Mouse (Mus musculus) right cerebral cortex, postnatal 4 days (tissue): ENCODE data around the gene Ifitm1.
"Not testable (repeated sequence)": the region's sequence is repeated elsewhere in the genome, so short reads cannot be mapped to it uniquely, and the experiment has no call there.

Experiments
- DNase-seq: peaks from one replicate; pipeline ENCODE4 v3.0.0-alpha.2; 2022

The Ifitm1 gene

DNA sequence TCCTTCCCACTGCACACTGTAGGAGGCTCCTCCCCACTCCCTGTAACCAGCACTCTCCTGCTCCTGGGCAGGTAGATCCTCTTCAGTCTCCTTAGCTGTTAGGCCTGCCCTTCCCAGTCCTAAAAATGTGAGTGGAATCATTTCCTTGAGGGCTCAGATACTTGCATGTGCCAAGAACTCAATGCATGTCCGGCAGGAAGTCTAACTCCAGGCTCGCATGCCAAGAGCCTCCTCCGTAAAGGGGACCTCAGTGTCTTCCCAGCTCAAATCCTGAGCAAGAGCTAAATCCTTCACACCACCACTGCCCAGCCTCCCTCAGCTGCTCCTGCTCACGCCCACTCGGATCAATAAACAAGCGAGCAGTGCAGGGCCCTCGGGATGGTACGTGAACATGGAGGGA is 16.0 kb upstream of the Ifitm1 start:
- DNase-seq = no peak

DNA sequence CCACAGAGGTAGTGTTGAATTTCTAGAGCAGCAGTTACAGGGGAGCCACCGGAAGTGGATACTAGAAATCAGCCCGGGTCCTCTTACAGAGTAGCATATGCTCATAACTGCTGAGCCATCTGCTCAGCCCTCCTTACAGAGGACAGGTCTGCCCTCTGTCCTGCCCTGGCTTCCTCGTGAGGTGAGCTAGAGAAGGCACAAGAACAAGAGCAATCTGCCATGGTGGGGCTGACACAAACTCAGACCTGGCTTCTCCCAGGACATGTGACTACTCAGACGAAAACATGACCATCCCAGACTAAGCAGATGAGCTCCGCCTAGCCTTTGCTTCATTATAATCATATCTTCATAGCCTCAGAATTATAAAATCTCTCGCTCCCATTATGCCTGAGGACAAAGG is 15.3 kb upstream of the Ifitm1 start:
- no peak for DNase-seq

DNA sequence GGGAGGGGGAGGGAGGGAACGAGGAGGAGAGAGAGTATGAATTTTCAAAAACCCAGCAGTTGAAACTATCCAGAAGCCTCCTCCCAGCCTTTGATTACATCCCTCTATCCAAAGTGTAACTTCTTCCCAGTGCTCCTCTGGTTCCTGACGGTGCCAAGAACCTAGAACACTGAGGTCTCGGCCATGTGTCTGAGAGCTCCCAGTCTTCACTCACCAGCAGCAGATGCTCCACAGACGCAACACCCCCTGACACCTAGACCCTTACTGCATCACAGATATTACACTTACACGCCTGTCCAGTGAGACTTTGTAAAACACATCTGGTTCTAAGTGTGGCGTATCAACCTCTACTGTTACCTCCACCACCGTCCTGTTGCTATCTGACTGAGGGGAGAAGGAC is 14.6 kb upstream of the Ifitm1 start:
- no peak for DNase-seq

DNA sequence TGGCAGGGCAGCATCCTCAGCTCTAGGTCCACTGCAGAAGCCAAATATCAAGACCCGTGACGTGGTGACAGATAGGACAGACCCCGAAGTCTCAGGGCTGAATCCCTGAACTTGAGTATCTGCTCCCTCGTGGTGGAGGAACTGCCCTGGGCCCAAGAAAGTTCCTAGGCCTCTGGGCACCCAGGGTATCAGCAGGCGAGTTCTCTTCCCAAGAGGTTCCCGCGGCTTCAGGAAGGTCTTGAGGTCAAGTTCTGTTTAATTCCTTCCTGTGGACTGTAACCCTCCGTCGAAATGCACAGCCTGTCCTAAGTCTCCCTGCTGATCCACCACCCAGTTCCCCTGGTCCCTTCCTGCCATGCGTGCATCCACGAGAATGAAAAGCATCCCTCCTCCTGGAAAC is 13.9 kb upstream of the Ifitm1 start:
- DNase-seq = no peak

DNA sequence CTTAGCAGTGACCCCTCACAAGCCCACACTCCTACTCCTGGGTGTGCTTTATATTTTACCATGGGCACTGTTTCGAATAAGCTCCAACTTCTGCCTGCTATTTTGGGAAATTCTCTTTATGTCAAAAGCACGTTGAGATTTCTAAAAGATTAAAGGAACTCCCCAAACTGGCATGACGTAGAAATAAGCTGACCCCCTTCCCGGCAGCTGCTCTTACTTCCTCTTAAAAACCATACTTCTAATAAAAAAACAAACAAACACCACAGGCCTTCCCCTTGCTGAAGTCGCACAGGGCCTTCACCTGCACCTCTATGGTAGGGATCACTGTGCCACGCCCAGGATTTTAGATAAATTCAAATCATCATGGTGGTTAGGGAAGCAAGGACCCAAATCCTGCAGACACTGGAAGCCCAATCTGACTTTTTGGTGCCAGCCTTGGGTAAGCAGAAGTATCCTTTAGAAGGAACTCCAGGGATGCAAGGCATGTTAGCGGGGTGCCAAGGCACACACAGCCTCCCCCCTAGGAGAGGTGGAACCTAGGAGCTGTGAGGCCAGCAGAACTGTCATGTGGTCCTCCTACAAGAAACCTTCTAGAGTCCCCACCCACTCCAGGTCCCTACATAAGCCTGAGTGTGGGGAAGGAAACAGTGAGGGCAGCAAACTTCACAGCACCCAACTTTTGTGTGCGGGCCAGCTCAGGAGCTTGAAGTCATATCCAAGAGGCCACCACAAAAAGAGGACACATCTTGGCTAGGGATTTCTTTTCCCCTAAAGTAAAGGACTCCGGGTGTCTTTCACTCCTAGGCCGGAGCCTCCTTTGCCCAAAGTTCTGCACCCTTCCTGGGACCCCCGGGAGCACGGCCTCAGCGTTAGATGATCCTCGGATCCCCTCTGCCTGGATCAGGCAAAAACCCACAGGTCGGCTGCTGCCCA is 13.0 kb upstream of the Ifitm1 start:
- no peak for DNase-seq

DNA sequence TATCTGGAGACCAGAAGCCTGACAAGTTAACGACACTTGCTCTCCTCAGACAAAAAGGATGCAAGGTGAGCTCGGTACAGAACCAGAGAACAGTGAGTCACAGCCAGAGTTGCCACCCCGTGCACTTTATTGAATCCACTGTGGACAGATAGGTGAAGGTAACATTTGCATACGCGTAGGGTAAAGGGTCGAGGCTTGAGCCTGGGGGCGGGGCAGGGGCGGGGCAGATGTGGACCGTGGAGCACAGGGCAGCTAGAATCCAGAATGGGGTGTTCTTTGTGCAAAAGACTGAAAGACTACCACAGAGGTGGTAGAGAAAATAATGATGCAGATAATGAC is 12.3 kb upstream of the Ifitm1 start:
- DNase-seq = no peak

DNA sequence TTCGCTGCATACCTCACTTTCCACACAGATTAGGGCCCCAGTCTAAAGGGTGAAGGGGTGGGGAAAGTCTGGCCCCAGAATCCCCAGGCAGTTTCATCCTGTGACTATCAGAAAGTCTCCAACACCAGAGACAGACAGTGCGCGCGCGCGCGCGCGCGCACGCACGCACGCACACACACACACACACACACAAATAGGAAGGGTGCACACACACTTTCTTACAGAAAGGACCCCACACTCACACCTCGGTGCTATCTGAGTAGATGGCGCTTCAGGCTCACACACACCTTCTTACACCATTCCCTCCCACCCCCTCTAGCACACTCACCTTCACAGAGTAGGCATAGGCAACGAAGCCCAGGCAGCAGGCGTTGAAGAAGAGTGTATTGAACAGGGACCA is 11.7 kb upstream of the Ifitm1 start:
- DNase-seq = no peak

DNA sequence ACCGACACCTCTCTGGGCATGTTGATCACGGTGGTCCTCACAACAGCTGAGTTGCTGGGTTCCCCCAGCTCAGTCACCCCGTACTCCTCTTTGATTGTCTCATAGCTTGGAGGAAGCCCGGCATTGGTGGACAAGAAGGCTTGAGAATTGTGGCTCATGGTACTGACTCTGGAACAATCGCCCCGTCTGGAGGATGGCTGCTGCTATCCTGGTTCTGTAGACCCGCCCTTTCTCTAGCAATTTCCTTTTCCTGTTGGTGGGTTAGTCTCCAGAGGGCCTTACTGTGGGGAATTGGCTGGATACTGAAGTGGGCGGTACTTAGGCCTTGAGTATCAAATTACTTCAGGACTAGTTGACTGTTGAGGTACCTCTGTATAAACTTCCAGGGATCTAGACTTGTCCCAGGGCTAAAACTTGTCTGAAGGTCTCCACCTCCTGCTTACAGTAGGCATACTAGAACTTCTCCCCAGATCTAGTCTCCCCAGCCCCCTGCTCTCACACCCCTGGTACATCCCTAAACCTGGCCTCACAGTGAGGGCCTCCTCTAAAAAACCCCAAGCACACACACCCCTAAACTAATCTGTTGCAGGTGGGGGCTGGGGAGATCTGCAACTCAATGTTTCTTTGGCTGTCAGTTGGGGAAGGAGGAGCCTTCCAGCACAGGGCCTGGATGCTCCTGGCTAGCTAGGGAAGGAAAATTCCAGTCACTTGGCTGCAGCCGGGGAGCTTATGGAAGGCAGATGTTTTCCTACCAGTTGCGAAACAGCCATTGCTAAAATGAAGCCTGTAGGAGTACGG is 11.1 kb upstream of the Ifitm1 start, which contains the start of the genes Gm45717 and Ifitm2:
Gene Gm45717, minus strand, starts transcription at position 180 of the 798 bp plus-strand sequence.
Gene Ifitm2, minus strand, starts transcription at position 230 of the 798 bp plus-strand sequence.
- DNase-seq = no peak

DNA sequence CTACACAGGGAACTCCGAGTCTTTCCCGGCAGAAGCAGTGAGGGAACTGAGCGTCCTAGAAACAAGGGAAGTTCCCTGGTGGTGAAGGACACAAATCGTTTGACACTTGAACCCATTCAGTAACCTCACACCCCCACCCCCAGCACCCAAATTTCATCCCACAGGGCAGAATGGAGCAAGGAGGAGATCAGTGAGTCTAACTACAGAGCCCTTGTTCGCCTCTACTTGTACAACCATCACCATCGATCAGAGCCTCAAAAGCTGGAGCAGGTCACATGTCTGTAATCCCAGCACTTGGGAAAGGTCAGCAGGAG is 10.5 kb upstream of the Ifitm1 start:
- DNase-seq = no peak

DNA sequence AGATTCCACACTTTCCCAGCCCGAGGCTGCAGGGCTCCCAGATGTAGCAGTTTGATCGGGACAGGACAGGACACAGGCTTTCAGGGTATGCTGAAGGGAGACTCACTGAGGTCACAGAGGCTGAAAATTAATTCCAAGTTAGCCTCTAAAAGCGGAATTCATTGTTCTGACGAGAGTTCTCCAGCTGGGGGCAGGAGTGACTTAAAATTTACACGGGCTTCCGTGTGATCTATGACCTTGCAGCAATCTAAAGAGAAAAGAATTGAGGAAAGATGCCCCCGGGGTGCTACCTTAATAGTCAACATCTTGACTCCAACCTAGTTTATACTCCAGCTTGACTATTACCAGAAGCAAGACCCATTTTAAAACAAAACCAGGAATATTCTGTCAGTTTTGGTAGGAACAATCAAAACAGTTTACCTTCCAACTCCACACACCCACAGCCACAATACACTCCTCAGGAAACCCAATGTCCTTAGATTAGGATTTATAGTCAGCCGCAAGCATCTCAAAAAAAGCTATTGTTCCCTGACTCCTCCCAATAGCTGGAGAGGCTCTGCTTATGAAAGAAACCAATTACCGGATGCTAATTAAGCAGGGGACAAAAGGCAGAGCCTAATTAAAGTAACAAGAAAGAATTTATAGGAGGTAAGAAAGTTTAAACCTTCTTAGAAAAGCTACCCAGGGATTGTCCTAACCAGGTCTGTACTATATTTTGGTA is 7.7 kb upstream of the Ifitm1 start:
- DNase-seq = no peak

DNA sequence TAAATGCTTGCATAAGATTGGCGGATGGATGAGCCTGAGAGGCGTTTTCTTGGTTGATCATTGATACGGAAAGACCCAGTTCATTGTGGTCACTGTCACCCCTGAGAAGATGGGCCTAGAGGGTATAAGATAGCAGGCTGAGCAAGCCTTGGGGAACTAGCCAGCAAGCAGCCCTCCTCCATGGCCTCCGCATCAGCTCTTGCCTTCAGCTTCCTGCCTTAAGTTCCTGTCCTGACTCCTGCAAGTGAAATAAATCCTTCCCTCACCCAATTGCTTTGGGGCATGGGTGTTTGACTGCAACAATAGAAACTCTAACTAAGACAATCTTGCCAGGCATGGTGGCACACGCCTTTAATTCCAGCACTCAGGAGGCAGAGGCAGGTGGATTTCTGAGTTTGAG is 7.0 kb upstream of the Ifitm1 start:
- no peak for DNase-seq

DNA sequence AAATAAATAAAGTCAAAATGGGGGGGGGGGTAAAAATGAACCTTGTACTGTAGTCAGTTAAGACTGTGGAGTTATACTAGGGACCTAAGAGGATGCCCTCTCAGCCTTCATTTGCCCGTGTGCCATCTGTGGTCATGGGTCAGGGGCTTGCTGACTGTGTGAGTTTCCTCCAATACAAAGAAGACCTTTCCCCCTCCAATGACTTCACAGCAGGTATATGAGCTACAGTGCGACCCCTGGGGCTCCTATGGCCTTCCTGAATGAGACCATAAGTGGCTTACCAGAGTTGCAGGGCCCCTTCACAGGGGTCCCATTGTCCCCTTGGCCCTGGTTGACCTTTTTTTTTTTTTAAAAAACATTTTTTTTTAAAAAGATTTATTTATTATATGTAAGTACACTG is 5.6 kb upstream of the Ifitm1 start:
- no peak for DNase-seq

DNA sequence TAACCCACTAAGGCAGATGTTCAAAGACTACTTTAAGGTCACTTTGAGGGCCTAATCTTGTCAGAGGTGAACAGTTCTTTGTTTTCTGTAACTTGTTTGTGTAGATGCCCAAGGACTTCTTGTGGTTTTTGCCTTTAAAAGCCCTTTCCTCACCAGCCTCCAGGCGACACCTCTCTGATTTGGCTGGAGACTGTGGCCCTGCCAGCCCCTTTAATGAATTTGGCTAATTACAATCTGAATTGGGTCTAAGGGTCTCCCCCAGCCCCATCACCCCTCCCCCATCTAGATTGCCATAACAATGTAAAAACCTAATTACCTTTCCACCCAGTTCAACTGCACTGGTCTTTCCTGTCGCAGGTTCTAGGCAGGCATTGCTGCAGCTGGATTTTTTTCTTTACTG is 4.3 kb upstream of the Ifitm1 start:
- no peak for DNase-seq

DNA sequence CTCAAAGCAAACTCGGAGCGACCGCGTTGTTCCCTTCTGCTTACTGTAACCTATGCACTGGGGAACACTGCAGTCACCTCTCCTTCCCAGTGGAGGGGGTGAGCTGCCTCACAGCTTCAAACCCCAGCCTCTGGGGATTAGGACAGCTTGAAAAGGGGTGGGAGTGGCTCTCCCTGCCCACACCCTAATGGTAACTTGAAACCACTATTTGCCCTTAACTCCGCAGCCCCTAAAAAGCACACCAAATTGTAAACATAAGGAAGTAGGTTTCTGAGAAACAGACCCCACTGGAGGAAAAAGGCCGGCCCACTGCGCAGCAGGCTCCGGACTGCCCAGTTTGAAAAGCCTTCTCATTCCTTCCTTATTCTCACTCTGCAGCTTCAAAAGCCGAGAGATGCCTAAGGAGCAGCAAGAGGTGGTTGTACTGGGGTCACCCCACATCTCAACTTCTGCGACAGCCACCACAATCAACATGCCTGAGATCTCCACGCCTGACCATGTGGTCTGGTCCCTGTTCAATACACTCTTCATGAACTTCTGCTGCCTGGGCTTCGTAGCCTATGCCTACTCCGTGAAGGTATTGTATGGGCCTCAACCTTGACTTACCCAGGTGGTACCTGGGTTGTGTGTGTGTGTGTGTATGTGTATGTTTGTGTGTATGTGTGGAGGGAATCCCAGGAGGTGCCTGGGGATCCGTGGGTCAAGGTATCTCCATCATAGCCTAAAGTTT is 1.0 kb downstream of the Ifitm1 start:
- no peak for DNase-seq

DNA sequence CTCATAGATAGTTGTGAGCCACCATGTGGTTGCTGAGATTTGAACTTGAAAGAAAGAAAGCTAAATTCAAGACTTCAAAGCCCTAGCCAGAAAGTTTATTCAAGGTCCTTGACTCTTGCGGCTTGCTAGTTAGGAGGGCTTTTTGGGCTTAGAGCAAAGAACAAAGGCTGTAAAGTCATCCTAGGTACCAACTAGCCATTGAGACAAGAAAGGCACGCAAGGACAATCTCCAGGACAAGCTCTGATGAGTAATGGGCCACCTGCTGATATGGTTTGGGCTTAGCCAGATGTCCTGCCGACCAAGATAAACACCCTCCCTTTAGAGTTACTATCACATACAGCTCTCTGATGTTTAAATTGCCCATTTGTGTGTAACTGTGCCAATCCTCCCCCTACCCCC is 1.7 kb downstream of the Ifitm1 start:
- DNase-seq = not testable (repeated sequence)

DNA sequence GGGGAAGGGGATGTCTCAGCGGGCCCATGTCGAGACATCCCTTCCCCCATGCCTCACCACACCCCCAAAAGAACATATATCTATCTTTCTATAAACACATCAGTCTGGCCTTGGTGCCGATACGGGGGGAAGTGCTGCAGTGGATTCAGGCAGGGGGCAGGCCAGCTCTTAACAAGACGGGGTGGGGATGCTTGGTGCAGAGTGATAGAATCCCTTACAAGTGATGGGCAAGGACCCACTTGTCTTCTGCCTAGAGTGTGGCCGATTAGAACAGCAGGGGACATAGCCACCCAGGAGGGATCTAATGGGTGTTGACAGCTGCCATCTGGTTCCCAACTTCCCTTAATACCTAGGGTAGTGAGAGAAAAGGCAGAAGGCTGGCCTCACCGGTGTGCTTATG is 3.9 kb downstream of the Ifitm1 start:
- no peak for DNase-seq

DNA sequence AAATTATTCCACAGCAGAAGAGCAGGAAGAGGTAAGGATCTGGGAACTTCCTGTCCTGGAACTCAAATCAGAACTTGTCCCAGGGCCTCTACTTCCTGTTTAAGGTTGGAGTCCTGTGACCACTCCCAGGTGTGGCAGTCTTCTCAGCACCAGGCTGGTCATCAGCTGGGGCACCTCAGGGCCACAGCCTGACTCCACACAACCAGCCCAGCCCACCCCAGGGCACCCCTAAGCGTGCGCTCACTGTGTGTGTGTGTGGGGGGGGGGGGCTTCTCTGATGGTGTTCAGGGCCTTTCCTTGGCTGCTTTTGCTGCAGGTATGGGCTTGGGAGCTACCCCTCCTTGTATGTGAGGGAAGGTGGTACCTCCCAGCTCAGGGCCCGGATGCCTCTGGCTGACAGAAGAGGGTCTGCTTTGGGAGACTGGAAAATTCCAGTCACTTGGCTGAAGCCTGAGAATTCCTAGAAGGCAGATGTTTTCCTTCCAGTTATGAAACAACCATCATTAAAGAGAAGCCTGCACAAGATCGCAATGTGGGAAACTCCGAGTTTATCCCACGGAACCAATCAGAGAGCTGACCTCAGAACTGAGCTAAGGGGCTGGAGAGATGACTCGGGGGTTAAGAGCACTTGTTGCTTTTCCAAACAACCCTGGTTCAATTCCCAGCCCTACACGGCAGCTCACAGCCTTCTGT is 4.6 kb downstream of the Ifitm1 start:
- DNase-seq = no peak

DNA sequence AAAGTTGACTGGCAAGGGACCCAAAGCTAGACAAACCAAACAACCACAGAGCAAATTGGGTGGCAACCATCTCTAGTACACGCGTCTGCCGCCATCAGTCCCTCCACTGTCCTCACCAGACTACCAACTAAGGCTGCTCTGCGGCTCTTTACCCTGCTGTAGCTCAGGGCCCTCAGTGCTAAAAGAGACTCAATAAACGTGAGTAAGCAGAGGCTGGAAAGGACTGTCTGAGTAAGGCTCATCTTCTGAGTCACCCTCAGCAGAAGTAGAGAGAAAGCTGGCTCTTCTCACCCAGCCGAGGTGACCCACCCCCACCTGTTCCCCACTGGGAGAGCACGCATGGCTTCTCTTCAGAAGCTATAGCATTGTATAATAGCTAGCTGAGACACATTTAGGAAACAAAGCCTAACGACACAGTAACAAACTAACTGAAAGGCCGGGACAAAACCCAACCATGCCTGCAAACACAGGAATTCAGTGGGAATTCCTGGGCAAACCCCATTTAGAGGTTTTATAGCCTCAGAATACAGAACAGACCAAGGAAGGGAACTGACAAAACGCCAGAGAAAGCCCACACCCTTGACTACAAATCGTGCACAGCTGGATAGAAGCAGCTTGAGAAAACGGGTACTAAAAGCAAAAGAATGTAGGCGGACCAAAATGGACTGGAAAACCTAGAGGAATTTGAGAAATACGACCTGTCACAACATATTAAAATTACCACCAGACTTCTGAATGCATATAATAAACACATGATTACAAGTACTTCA is 6.6 kb downstream of the Ifitm1 start:
- DNase-seq = no peak

DNA sequence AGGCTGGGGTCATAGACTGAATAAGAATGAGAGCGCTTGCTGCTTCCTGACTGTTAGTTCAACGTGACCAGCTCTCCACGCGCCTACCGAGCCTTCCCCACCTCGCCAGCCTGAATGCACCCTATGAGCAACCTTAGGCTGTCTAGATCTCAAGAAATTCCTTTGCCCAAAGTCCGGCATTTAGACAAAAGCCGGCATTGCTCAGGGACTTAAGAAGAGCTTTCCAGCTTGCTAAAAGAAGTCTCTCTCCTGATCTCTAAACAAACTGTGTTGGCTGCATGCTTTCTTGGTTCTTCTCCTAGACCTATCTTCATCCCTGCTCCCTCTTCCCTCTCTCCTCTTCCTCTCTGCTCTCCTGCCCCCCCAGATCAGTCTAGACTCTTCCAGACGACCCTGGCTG is 7.9 kb downstream of the Ifitm1 start:
- DNase-seq = no peak

DNA sequence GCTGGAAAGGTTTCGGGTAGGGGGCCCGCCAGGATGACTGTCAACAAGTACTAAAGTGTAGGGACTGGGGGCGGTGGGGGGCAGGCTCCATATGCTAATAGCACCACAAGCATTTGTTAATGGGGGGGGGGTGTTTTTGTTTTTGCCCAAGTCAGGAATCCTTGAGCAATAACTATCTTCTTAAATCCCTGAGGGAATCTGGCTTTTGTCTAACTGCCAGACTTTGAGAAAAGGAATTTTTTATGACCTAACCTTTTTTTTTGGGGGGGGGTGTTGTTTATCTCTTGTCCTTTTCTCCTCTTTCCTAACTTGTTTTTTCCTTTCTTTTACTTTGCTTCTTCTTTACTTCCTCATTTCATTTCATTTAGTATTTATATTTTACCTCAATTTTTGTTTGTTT is 8.4 kb downstream of the Ifitm1 start:
- DNase-seq = no peak

DNA sequence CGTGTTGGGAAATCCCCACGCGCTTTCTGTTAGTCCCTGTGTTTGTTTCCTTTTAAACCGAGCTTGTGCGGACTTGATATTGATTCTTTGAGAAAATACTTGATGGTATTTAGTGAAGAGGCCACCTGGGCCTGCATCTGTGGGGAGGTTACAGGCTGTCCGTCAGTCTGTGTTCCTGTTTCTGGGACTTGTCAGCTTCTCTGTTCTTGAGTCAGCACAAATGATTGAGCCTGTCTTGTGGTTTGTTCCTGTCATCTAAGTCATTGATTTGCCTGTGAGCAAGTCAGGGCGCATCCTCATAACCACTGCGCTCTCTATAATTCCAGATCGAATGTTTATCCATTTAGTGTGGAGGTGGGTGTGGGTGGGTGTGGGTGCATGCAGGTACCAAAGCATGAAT is 9.7 kb downstream of the Ifitm1 start:
- DNase-seq = not testable (repeated sequence)

DNA sequence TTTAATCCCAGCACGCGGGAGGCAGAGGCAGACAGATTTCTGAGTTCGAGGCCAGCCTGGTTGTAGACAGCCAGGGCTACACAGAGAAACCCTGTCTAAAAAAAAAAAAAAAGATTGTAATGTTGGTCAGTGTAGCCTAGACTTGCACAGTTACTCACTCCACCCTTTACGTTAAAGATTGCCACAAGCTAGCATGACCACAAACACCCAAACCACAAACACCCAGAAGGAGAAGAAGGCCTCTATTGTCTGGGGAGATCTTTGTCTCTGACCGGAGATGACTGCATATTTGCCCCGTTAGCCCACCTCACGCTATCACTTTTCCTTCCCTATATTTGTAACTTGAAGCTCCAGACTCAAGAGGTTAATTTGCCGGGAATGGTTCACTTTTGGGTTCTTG is 14.7 kb downstream of the Ifitm1 start:
- DNase-seq = no peak
